Mouse (Mus musculus): Measurements from ENCODE around the gene Runx1.

- TF ChIP-seq RAD21 (IDR thresholded peaks at IDR 0.05; ENCODE audit: low read depth, low read length): no peak
- TF ChIP-seq CHD2 (IDR thresholded peaks at IDR 0.05; ENCODE audit: low read length): no peak
- TF ChIP-seq CTCF (conservative IDR thresholded peaks at IDR 0.05 in 1 of 2, IDR thresholded peaks at IDR 0.05 in 1 of 2; ENCODE audit: low read depth in 2 of 2, low read length in 2 of 2): no peak
- no peak for TF ChIP-seq MAX (IDR thresholded peaks at IDR 0.05; ENCODE audit: low read length)
- TF ChIP-seq POLR2A (IDR thresholded peaks at IDR 0.05; ENCODE audit: low read depth, low read length): no peak
- TF ChIP-seq RCOR1 (conservative IDR thresholded peaks at IDR 0.05; ENCODE audit: low read depth, low read length): no peak
- TF ChIP-seq JUND (conservative IDR thresholded peaks at IDR 0.05; ENCODE audit: low read depth, low read length): no peak
Measured at GRCm38 (mm10) chr16:92821938-92822629, 3.9 kb downstream of the Runx1 start.
